Mouse (Mus musculus): Measurements from ENCODE around the gene Zcchc24. TPM values are rescaled to one million over a fixed set of nuclear protein-coding genes. Genes with fewer than 3 reads are reported as not detected.

Gene Zcchc24
- polyA plus RNA-seq, 1 experiment from 2014 or later, result 33.6 TPM

- Histone ChIP-seq H3K9ac (ENCODE audit: low read length) (peak overlapping the region; percentile 70), H3K9me3 (ENCODE audit: control insufficient read depth, low read length) (no peaks in the 10 kb centered on the region), H3K4me2 (ENCODE audit: low read length) (peak overlapping the region; percentile 83), H3K4me1 (replicated peaks; ENCODE audit: control insufficient read depth, insufficient read depth, low read length) (peaks cover 15% of the 10 kb centered on the region), H3K36me3 (ENCODE audit: control insufficient read depth, insufficient read depth, low read length) (peaks cover 38% of the 10 kb centered on the region), H3K4me3 (ENCODE audit: low read depth, low read length) (peak overlapping the region; percentile 74), H3K27ac (ENCODE audit: low read depth) (peak overlapping the region; percentile 25; the same call in 1 of the 2 replicates), H3K27me3 (replicated peaks; ENCODE audit: control insufficient read depth, insufficient read depth, low read length) (no peaks in the 10 kb centered on the region)
- DNase-seq (ENCODE audit: low spot score), result peak; percentile 72
- ATAC-seq (replicated peaks; ENCODE audit: low FRiP score, low TSS enrichment, low read depth), result peak; percentile 74
- 0% methylated on average over 10 of the region's 10 CpGs for WGBS
These were observed 74.3 kb downstream of the Zcchc24 start for GRCm38 (mm10) chr14:25694569-25694897.

GRCm38 (mm10) chr14:25693888-25694568 is 74.8 kb downstream of the Zcchc24 start, which contains the start of gene Ppif:
Gene Ppif (plus strand): TSS chr14:25694154.
- Histone ChIP-seq H3K9me3 (ENCODE audit: control insufficient read depth, low read length) (no peaks in the 10 kb centered on the region), H3K9ac (ENCODE audit: low read length) (peak within 1 kb of the TSS; percentile 70), H3K4me1 (replicated peaks; ENCODE audit: control insufficient read depth, insufficient read depth, low read length) (peaks cover 15% of the 10 kb centered on the region), H3K27me3 (replicated peaks; ENCODE audit: control insufficient read depth, insufficient read depth, low read length) (no peaks in the 10 kb centered on the region), H3K27ac (ENCODE audit: low read depth) (peak within 1 kb of the TSS; percentile 25), H3K36me3 (ENCODE audit: control insufficient read depth, insufficient read depth, low read length) (peaks cover 33% of the 10 kb centered on the region), H3K4me3 (ENCODE audit: low read depth, low read length) (peak within 1 kb of the TSS; percentile 74), H3K4me2 (ENCODE audit: low read length) (peak within 1 kb of the TSS; percentile 83)
- DNase-seq (ENCODE audit: low spot score) (peak; percentile 100), ATAC-seq (replicated peaks; ENCODE audit: low FRiP score, low TSS enrichment, low read depth) (peak; percentile 88)
- WGBS, result under 1% methylated on average over 70 of the region's 70 CpGs

GRCm38 (mm10) chr14:25693271-25693887 is 75.5 kb downstream of the Zcchc24 start:
- peaks cover 27% of the 10 kb centered on the region for H3K36me3 ChIP-seq (ENCODE audit: control insufficient read depth, insufficient read depth, low read length)
- ATAC-seq (replicated peaks; ENCODE audit: low FRiP score, low TSS enrichment, low read depth) (peak; percentile 30; the same call in 1 of the 2 replicates), DNase-seq (ENCODE audit: low spot score) (no peak)
- H3K27ac ChIP-seq (ENCODE audit: low read depth), result no peak overlapping the region; the same call in 1 of the 2 replicates
- peak overlapping the region; percentile 83 for H3K4me2 ChIP-seq (ENCODE audit: low read length)
- no peaks in the 10 kb centered on the region for H3K27me3 ChIP-seq (replicated peaks; ENCODE audit: control insufficient read depth, insufficient read depth, low read length)
- 55% methylated on average over 6 of the region's 6 CpGs for WGBS
- peaks cover 15% of the 10 kb centered on the region for H3K4me1 ChIP-seq (replicated peaks; ENCODE audit: control insufficient read depth, insufficient read depth, low read length)
- no peaks in the 10 kb centered on the region for H3K9me3 ChIP-seq (ENCODE audit: control insufficient read depth, low read length)
- H3K4me3 ChIP-seq (ENCODE audit: low read depth, low read length), result peak overlapping the region; percentile 74; the same call in 1 of the 2 replicates
- no peak overlapping the region for H3K9ac ChIP-seq (ENCODE audit: low read length)

GRCm38 (mm10) chr14:25686983-25687901 is 81.6 kb downstream of the Zcchc24 start:
- Histone ChIP-seq H3K36me3 (ENCODE audit: control insufficient read depth, insufficient read depth, low read length) (no peaks in the 10 kb centered on the region), H3K9ac (ENCODE audit: low read length) (no peak overlapping the region), H3K9me3 (ENCODE audit: control insufficient read depth, low read length) (no peaks in the 10 kb centered on the region), H3K27me3 (replicated peaks; ENCODE audit: control insufficient read depth, insufficient read depth, low read length) (no peaks in the 10 kb centered on the region), H3K4me1 (replicated peaks; ENCODE audit: control insufficient read depth, insufficient read depth, low read length) (0 out of 2 replicates have a peak, but pooled peaks cover 4% of the 10 kb centered on the region), H3K27ac (ENCODE audit: low read depth) (peak overlapping the region; percentile 64; the same call in 1 of the 2 replicates), H3K4me2 (ENCODE audit: low read length) (no peak overlapping the region), H3K4me3 (ENCODE audit: low read depth, low read length) (no peak overlapping the region)
- ATAC-seq (replicated peaks; ENCODE audit: low FRiP score, low TSS enrichment, low read depth) (no peak; the same call in 1 of the 2 replicates), DNase-seq (ENCODE audit: low spot score) (no peak)
- 68% methylated on average over 10 of the region's 10 CpGs for WGBS

- H3K36me3 ChIP-seq (ENCODE audit: control insufficient read depth, insufficient read depth, low read length), result no peaks in the 10 kb centered on the region
- no peak for DNase-seq (ENCODE audit: low spot score)
- H3K9me3 ChIP-seq (ENCODE audit: control insufficient read depth, low read length), result no peaks in the 10 kb centered on the region
- no peak overlapping the region for H3K4me3 ChIP-seq (ENCODE audit: low read depth, low read length)
- no peak overlapping the region for H3K4me2 ChIP-seq (ENCODE audit: low read length)
- 0 out of 2 replicates have a peak, but pooled peaks cover 4% of the 10 kb centered on the region for H3K4me1 ChIP-seq (replicated peaks; ENCODE audit: control insufficient read depth, insufficient read depth, low read length)
- WGBS, result 59% methylated on average over 7 of the region's 7 CpGs
- peak overlapping the region; percentile 64 for H3K27ac ChIP-seq (ENCODE audit: low read depth)
- no peaks in the 10 kb centered on the region for H3K27me3 ChIP-seq (replicated peaks; ENCODE audit: control insufficient read depth, insufficient read depth, low read length)
- H3K9ac ChIP-seq (ENCODE audit: low read length), result no peak overlapping the region
- ATAC-seq (replicated peaks; ENCODE audit: low FRiP score, low TSS enrichment, low read depth), result peak; percentile 70
These were observed 82.5 kb downstream of the Zcchc24 start for GRCm38 (mm10) chr14:25686216-25686945.

- no peaks in the 10 kb centered on the region for H3K27me3 ChIP-seq (replicated peaks; ENCODE audit: control insufficient read depth, insufficient read depth, low read length)
- H3K36me3 ChIP-seq (ENCODE audit: control insufficient read depth, insufficient read depth, low read length), result no peaks in the 10 kb centered on the region
- H3K4me2 ChIP-seq (ENCODE audit: low read length), result no peak overlapping the region
- no peak overlapping the region for H3K9ac ChIP-seq (ENCODE audit: low read length)
- 66% methylated on average over 6 of the region's 6 CpGs for WGBS
- 0 out of 2 replicates have a peak, but pooled peaks cover 4% of the 10 kb centered on the region for H3K4me1 ChIP-seq (replicated peaks; ENCODE audit: control insufficient read depth, insufficient read depth, low read length)
- no peak overlapping the region for H3K27ac ChIP-seq (ENCODE audit: low read depth)
- no peak overlapping the region for H3K4me3 ChIP-seq (ENCODE audit: low read depth, low read length)
- H3K9me3 ChIP-seq (ENCODE audit: control insufficient read depth, low read length), result no peaks in the 10 kb centered on the region
- no peak for ATAC-seq (replicated peaks; ENCODE audit: low FRiP score, low TSS enrichment, low read depth)
- DNase-seq (ENCODE audit: low spot score), result no peak
These were observed 86.8 kb downstream of the Zcchc24 start for GRCm38 (mm10) chr14:25682020-25682419.

GRCm38 (mm10) chr14:25679625-25680024 is 89.2 kb downstream of the Zcchc24 start:
- 54% methylated on average over 7 of the region's 7 CpGs for WGBS
- H3K4me3 ChIP-seq (ENCODE audit: low read depth, low read length), result no peak overlapping the region
- no peak for ATAC-seq (replicated peaks; ENCODE audit: low FRiP score, low TSS enrichment, low read depth)
- DNase-seq (ENCODE audit: low spot score), result no peak
- H3K36me3 ChIP-seq (ENCODE audit: control insufficient read depth, insufficient read depth, low read length), result no peaks in the 10 kb centered on the region
- no peaks in the 10 kb centered on the region for H3K9me3 ChIP-seq (ENCODE audit: control insufficient read depth, low read length)
- H3K4me2 ChIP-seq (ENCODE audit: low read length), result no peak overlapping the region
- H3K27ac ChIP-seq (ENCODE audit: low read depth), result no peak overlapping the region
- no peaks in the 10 kb centered on the region for H3K4me1 ChIP-seq (replicated peaks; ENCODE audit: control insufficient read depth, insufficient read depth, low read length)
- H3K9ac ChIP-seq (ENCODE audit: low read length), result no peak overlapping the region
- H3K27me3 ChIP-seq (replicated peaks; ENCODE audit: control insufficient read depth, insufficient read depth, low read length), result no peaks in the 10 kb centered on the region

GRCm38 (mm10) chr14:25667587-25667986 is 101.3 kb downstream of the Zcchc24 start:
- 61% methylated on average over 3 of the region's 3 CpGs for WGBS
- DNase-seq (ENCODE audit: low spot score), result no peak
- Histone ChIP-seq H3K4me3 (ENCODE audit: low read depth, low read length) (no peak overlapping the region), H3K9ac (ENCODE audit: low read length) (no peak overlapping the region), H3K9me3 (ENCODE audit: control insufficient read depth, low read length) (no peaks in the 10 kb centered on the region), H3K27ac (ENCODE audit: low read depth) (no peak overlapping the region), H3K4me1 (replicated peaks; ENCODE audit: control insufficient read depth, insufficient read depth, low read length) (no peaks in the 10 kb centered on the region), H3K36me3 (ENCODE audit: control insufficient read depth, insufficient read depth, low read length) (peaks cover 39% of the 10 kb centered on the region), H3K27me3 (replicated peaks; ENCODE audit: control insufficient read depth, insufficient read depth, low read length) (no peaks in the 10 kb centered on the region), H3K4me2 (ENCODE audit: low read length) (no peak overlapping the region)
- no peak for ATAC-seq (replicated peaks; ENCODE audit: low FRiP score, low TSS enrichment, low read depth)
